Mouse (Mus musculus) kidney, adult 2 months (tissue): ENCODE data around the gene Far2.

Source experiments
- CTCF ChIP-seq: fragments of 200-500 bp; conservative IDR thresholded peaks from 2 replicates; pipeline ENCODE4 v1.5.1; 2011; ENCODE audit warnings: low read depth, mild to moderate bottlenecking, control low read depth, low read length, moderate library complexity, mixed read lengths; ENCODE audit not compliant: insufficient read depth, insufficient read length
- POLR2A ChIP-seq: fragments of 200-500 bp; IDR thresholded peaks from one replicate; pipeline ENCODE4 v1.6.1; 2011; ENCODE audit warnings: low read depth, low read length, control low read depth

- TF ChIP-seq CTCF: no peak
- no peak for TF ChIP-seq POLR2A
Observed at GRCm38 (mm10) chr6:148172904-148173303, 125.8 kb downstream of the Far2 start.
